ENCODE assay signal across 26 mouse cellular contexts in the genomic region with DNA sequence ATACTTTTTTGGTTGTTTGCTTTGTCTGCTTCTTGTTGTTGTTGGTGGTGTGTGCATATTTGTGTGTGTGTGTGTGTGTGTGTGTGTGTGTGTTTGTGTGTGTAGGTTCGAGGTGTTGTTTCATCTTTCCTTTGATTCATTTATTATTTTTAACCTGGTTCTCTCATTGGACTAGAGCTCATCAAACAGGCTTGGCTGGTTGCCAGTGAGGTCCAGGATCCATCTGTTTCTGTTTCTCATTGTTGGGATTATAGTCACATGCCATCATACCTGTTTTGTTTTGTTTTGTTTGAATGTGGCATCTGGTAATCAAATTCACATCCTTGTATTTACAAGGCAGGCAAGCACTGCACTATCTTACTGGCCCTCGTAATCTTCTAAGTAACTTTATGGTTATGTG. TPM values are rescaled to one million over a fixed set of nuclear protein-coding genes. Genes with fewer than 3 reads are reported as not detected.
"Had no signal": no experiment of that assay in that cellular context is flagged by ENCODE, and none has a peak within 500 bp of the region (broad histone marks: within the 10 kb centered on the region; RNA-seq: fewer than 3 reads in every experiment).

No protein-coding gene starts in this region.

- H3K4me3 ChIP-seq: limb, embryonic 10.5 days; limb, embryonic 13.5 days; liver, embryonic 12.5 days; liver, embryonic 15.5 days; lung, embryonic 15.5 days; megakaryocyte, embryonic 14.5 days; midbrain, embryonic 10.5 days; midbrain, embryonic 13.5 days; neural tube, embryonic 12.5 days; neural tube, embryonic 15.5 days had no signal

- H3K27me3 ChIP-seq: limb, embryonic 13.5 days; liver, embryonic 12.5 days; liver, embryonic 15.5 days; lung, embryonic 15.5 days; megakaryocyte, embryonic 14.5 days; midbrain, embryonic 13.5 days; neural tube, embryonic 12.5 days; neural tube, embryonic 15.5 days had no signal

- DNase-seq: kidney, postnatal 25 days; layer of hippocampus, postnatal 36 days; liver; lung, adult 18-20 months; lung, postnatal 10 days; lung, postnatal 36 days; right cerebral cortex, adult 18-20 months; right cerebral cortex, postnatal 14 days; right cerebral cortex, postnatal 4 days; thymus, adult 2 months; thymus, postnatal 14 days; thymus, postnatal 4 days had no signal

- ATAC-seq: liver, embryonic 12.5 days; midbrain, embryonic 13.5 days had no signal

- H3K4me2 ChIP-seq: limb, embryonic 13.5 days; liver, embryonic 12.5 days; liver, embryonic 15.5 days; lung, embryonic 15.5 days; midbrain, embryonic 13.5 days; neural tube, embryonic 12.5 days; neural tube, embryonic 15.5 days had no signal

- H3K4me1 ChIP-seq: limb, embryonic 10.5 days; limb, embryonic 13.5 days; liver, embryonic 12.5 days; liver, embryonic 15.5 days; lung, embryonic 15.5 days; megakaryocyte, embryonic 14.5 days; midbrain, embryonic 10.5 days; midbrain, embryonic 13.5 days; neural tube, embryonic 12.5 days; neural tube, embryonic 15.5 days had no signal

- H3K27ac ChIP-seq: kidney, postnatal 0 days; limb, embryonic 10.5 days; limb, embryonic 13.5 days; liver, embryonic 12.5 days; liver, embryonic 15.5 days; lung, embryonic 15.5 days; midbrain, embryonic 10.5 days; midbrain, embryonic 13.5 days; neural tube, embryonic 12.5 days; neural tube, embryonic 15.5 days; stomach, postnatal 0 days had no signal

- H3K9me3 ChIP-seq: limb, embryonic 10.5 days; limb, embryonic 13.5 days; liver, embryonic 12.5 days; liver, embryonic 15.5 days; lung, embryonic 15.5 days; megakaryocyte, embryonic 14.5 days; midbrain, embryonic 10.5 days; midbrain, embryonic 13.5 days; neural tube, embryonic 12.5 days; neural tube, embryonic 15.5 days had no signal

- H3K36me3 ChIP-seq: limb, embryonic 10.5 days; limb, embryonic 13.5 days; liver, embryonic 12.5 days; liver, embryonic 15.5 days; lung, embryonic 15.5 days; midbrain, embryonic 10.5 days; midbrain, embryonic 13.5 days; neural tube, embryonic 12.5 days; neural tube, embryonic 15.5 days had no signal

- H3K9ac ChIP-seq: limb, embryonic 13.5 days; liver, embryonic 12.5 days; liver, embryonic 15.5 days; lung, embryonic 15.5 days; midbrain, embryonic 13.5 days; neural tube, embryonic 12.5 days; neural tube, embryonic 15.5 days had no signal

RNA-seq across cellular contexts. Expression of gene Htr1f, which starts 34.1 kb away (rescaled TPM):
- polyA plus RNA-seq: large intestine, adult 2 months; limb, embryonic 10.5 days; liver, embryonic 12.5 days; liver, embryonic 15.5 days; lung, embryonic 15.5 days; stomach, embryonic 14.5 days; stomach, postnatal 0 days; thymus, adult 2 months had no signal
